Mouse (Mus musculus): ENCODE measurements around the gene Cflar. TPM values are rescaled to one million over a fixed set of nuclear protein-coding genes. Genes with fewer than 3 reads are reported as not detected.
"Not testable (repeated sequence)": the region's sequence is repeated elsewhere in the genome, so short reads cannot be mapped to it uniquely, and the experiment has no call there.

Cflar gene
- total RNA-seq (2014; fragmentation: Nextera tagmentation) (81.6 and 114 TPM in 2 replicates), total RNA-seq (2017) (95.6 and 100 TPM in 2 replicates)

- ATAC-seq (replicated peaks; ENCODE audit: poor library complexity, severe bottlenecking), result peak; percentile 38
Observed at GRCm38 (mm10) chr1:58711365-58712016, at the start of gene Cflar. TSS of gene Cflar (plus strand) at chr1:58711508.

DNA sequence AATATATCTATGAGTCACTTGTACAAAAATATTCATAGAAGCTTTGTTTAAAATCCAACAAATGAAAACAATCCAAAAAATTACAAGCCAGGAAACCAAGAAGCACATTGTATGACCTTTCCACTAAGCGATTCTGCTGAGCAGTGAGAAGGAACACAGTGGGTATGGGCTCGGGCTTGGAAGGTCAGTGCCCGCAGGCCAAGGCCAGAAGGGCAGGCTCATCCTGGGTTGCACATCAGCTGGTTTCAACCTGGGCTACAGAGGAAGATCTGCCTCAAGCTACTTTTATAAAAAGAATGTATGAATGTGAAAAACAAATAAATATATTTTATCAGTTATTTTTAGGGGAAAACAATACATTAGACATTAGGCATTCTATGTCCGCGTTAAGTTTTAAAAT is 48.6 kb upstream of the Cflar start:
- not testable (repeated sequence) for ATAC-seq (replicated peaks; ENCODE audit: poor library complexity, severe bottlenecking)

- ATAC-seq (replicated peaks; ENCODE audit: poor library complexity, severe bottlenecking), result not testable (repeated sequence)
Observed at GRCm38 (mm10) chr1:58663365-58663764, 47.9 kb upstream of the Cflar start.

- ATAC-seq (replicated peaks; ENCODE audit: poor library complexity, severe bottlenecking), result no peak
Observed at GRCm38 (mm10) chr1:58668191-58668590, 43.1 kb upstream of the Cflar start.

DNA sequence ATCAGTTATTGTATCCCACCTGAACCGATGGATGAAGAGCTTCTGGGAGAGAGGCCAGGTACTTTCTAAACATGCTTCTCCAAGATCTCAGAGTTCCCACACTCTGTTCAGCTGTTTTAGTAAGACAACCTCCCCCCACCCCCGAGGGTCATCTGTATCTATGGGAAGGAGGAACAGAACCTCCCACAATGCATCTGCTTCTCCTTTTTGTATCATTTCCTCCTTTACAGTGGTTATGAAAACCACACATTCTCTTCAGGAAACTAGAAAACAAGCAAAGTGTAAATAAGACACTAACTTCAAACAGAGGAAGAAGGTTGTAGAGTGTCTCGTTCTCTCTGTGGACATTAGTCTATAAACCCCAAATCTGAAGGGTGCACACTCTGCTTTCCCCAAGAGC is 41.7 kb upstream of the Cflar start:
- ATAC-seq (replicated peaks; ENCODE audit: poor library complexity, severe bottlenecking), result peak; percentile 100

- no peak for ATAC-seq (replicated peaks; ENCODE audit: poor library complexity, severe bottlenecking)
Observed at GRCm38 (mm10) chr1:58672116-58672515, 39.2 kb upstream of the Cflar start.

DNA sequence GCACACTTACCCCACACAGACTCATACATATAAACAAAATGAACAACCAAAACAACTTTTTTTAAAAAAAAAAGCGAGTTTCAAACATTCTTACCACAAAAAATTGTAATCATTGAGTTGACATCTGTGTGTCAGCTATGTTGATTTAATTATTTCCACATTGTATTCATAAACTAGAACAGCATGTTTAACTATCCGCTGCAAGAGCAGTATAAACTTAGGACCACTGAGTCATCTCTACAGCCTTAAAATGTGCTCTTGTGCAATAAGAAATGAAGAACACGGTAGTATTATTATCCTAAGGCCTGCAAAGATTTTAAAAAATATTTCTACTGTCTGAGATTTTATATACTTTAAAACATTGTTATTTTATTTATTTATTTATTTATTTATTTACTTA is 36.3 kb upstream of the Cflar start:
- ATAC-seq (replicated peaks; ENCODE audit: poor library complexity, severe bottlenecking), result no peak

GRCm38 (mm10) chr1:58677575-58677974 is 33.7 kb upstream of the Cflar start:
- ATAC-seq (replicated peaks; ENCODE audit: poor library complexity, severe bottlenecking), result peak; percentile 59

GRCm38 (mm10) chr1:58678412-58678811 is 32.9 kb upstream of the Cflar start:
- ATAC-seq (replicated peaks; ENCODE audit: poor library complexity, severe bottlenecking), result peak; percentile 93

- no peak for ATAC-seq (replicated peaks; ENCODE audit: poor library complexity, severe bottlenecking)
Observed at GRCm38 (mm10) chr1:58689426-58689825, 21.9 kb upstream of the Cflar start.

DNA sequence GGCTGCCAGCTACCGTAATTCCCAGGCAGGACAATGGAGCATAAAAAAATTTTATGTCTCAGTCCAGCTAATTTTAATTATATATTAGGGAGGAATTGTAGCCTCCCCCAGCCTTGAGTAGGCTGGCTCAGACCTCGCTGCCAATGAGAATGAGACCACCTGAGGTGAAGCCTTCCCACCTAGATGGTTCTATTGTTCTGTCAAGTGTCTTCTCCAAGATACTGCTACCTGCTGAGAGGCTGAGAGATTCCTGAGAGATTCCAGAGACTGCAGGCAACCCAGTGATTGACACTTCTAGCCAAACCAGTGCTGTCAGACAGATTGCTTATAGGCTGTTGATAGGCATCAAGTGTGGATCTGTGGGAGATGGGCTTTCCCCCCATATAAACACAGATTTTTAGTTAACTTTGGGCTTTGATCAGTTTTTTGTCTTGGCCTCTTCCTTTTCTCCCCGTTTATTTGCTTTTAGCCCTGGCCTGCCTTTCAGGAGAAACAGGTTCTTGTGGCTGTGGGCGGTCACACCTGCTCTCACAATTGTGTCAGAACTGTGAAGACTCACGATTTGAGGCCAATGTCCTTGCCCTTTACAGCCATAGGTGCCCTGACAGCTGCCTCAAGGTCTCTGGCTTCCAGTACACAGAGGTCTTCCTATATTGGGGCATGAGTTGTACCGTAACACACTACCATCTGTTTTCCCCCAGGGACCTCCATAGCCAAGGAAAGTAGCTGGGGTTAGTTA is 21.1 kb upstream of the Cflar start:
- ATAC-seq (replicated peaks; ENCODE audit: poor library complexity, severe bottlenecking), result no peak

DNA sequence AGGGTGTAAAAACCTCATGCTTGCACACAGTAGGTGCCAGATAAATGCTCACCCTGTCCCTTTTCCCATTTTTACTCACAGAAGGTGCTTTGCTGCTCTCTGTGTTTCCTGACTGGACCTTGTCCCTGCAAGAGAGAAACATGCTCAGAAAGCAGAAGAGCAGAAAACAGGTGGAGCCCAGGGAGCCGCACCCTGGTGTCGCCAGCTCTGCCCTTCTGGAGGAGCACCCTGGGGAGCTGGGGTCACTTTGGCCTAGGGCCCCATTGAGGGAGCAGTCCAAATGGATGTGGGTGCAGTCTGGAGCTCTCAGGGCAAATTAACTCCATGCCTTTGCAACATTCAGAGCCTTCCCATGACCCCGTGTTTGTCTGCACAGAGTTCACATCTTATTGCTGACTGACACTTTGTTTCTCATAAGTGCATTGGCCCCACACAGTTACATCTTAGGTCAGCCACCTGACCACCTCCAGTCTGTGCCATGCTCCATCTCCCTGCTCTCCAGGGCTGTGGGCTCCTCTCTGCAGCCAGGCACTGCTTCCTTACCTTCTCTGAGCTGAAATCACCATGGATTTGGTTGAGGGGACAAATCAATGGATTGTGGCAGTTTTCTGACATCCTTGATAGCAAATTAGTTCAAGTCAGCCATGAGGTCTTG is 20.3 kb upstream of the Cflar start:
- not testable (repeated sequence) for ATAC-seq (replicated peaks; ENCODE audit: poor library complexity, severe bottlenecking)

GRCm38 (mm10) chr1:58691718-58692117 is 19.6 kb upstream of the Cflar start:
- not testable (repeated sequence) for ATAC-seq (replicated peaks; ENCODE audit: poor library complexity, severe bottlenecking)

- no peak; the same call in 1 of the 2 replicates for ATAC-seq (replicated peaks; ENCODE audit: poor library complexity, severe bottlenecking)
Observed at GRCm38 (mm10) chr1:58693696-58694095, 17.6 kb upstream of the Cflar start.

DNA sequence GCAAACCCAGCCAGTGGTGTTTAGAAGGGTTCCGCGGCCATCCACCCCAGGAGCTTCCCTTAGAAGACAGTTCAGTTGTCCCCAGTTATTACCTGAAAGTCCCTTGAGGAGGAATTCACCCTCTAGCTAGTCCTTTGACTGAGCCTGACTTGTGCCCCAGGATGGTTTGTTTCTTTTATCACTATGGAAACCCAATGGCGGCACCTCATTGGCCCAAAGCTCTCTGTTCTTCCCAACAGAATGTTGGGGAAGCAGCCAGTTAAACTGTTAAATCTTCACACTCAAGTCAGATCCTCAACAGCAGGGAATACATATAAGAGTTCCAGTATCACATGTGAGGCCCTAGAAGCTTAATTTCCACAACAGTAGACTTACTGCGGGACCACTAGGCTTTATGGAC is 15.5 kb upstream of the Cflar start, which contains the start of gene Als2cr12:
Als2cr12 (minus strand) TSS at position 180 of the 400 bp plus-strand sequence.
- ATAC-seq (replicated peaks; ENCODE audit: poor library complexity, severe bottlenecking), result not testable (repeated sequence)

- peak; percentile 83 for ATAC-seq (replicated peaks; ENCODE audit: poor library complexity, severe bottlenecking)
Observed at GRCm38 (mm10) chr1:58697607-58698006, 13.7 kb upstream of the Cflar start.

- no peak for ATAC-seq (replicated peaks; ENCODE audit: poor library complexity, severe bottlenecking)
Observed at GRCm38 (mm10) chr1:58698781-58699180, 12.5 kb upstream of the Cflar start.

DNA sequence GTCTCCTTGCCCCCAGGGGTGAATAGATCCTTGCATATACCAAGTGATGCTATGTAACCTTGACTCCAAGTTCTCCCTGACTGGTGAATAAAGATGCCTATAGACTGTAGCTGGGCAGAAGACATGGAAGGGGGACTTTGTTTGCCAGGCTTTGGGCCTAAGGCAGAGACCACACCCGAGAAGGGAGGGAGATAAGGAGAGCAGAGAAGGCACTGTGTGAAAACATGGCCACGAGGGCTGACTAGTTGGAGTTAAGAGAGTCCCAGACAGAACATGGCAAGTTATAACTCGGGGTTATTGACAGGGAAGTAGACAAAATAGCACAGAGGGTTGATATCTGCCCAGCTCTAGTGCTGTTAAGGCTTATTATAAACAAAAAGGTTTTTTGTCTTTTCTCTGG is 11.3 kb upstream of the Cflar start:
- ATAC-seq (replicated peaks; ENCODE audit: poor library complexity, severe bottlenecking), result no peak

DNA sequence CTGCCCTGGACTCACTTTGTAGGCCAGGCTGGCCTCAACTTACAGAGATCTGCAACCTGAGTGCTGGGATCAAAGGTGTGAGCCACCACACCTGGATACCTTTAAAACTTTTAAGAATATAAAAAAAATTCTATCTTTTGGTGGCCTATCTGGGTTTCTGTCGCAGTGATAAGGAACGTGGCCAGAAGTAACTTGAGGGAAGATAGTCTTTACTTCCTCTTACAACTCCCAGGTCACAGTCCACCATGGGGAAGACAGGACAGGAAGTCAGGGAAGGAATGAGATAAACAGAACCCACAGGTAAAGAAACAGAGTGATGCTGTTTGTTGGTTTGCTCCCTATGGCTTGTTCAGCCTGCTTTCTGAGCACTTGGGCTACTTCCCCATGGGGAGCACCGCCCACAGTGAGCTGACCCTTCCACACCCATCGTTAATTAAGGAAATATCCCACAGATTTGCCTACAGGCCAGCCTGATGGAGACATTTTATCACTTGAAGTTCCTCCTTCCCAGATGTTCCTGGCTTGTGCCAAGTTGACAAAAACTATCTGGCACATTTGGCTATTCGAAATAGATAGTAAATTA is 10.6 kb upstream of the Cflar start:
- ATAC-seq (replicated peaks; ENCODE audit: poor library complexity, severe bottlenecking), result peak; percentile 49

DNA sequence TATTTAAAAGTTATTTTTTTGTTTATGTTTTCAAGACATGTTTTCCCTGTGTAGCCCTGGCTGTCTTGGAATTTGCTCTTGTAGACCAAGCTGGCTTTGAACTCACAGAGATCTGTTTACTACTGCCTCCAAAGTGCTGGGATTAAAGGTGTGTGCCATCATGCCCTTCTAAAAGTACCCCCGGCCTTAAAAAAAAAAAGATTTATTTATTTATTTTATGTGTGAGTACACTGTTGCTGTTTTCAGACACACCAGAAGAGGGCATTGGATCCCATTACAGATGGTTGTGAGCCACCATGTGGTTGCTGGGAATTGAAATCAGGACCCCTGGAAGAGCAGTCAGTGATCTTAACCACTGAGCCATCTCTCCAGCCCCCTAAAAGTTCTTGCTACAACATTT is 1.3 kb upstream of the Cflar start:
- ATAC-seq (replicated peaks; ENCODE audit: poor library complexity, severe bottlenecking), result not testable (repeated sequence)

Measured in granulocyte monocyte progenitor cell, adult 5-6 weeks (primary cell).